In genomic region chr9:45651810-45652177, GRCm38 (mm10) we compare ENCODE assay signal across 19 mouse cellular contexts.
DNase-seq lines count a peak whose midpoint lies in the region; ATAC-seq and TF ChIP-seq lines count a peak whose summit lies in the region.
"Had no signal": no experiment of that assay in that cellular context is flagged by ENCODE, and none has a peak within 500 bp of the region (broad histone marks: within the 10 kb centered on the region; RNA-seq: fewer than 3 reads in every experiment).

No protein-coding gene starts in this region.

- TF ChIP-seq CTCF in midbrain, postnatal 0 days (IDR thresholded peaks at IDR 0.05) = no peak

- peak overlapping the region; percentile 53; the same call in 1 of the 2 replicates for H3K27ac ChIP-seq in embryonic facial prominence, embryonic 13.5 days
- peak overlapping the region; percentile 92 for H3K27ac ChIP-seq in forebrain, embryonic 15.5 days (replicated peaks)
- H3K27ac ChIP-seq in hindbrain, embryonic 16.5 days (ENCODE audit: low read depth, low read length) = peak overlapping the region; percentile 80
- peak overlapping the region; percentile 69 for H3K27ac ChIP-seq in midbrain, postnatal 0 days (ENCODE audit: low read depth, low read length)
- H3K27ac ChIP-seq: heart, embryonic 10.5 days had no signal

- H3K27me3 ChIP-seq in embryonic facial prominence, embryonic 13.5 days = no peaks in the 10 kb centered on the region
- H3K27me3 ChIP-seq in forebrain, embryonic 15.5 days = no peaks in the 10 kb centered on the region
- H3K27me3 ChIP-seq in hindbrain, embryonic 16.5 days (replicated peaks; ENCODE audit: control insufficient read depth, insufficient read depth, low read length) = no peaks in the 10 kb centered on the region
- no peaks in the 10 kb centered on the region for H3K27me3 ChIP-seq in midbrain, postnatal 0 days (ENCODE audit: insufficient read depth, low read length)
- H3K27me3 ChIP-seq: embryonic facial prominence, embryonic 12.5 days had no signal

- H3K4me3 ChIP-seq in embryonic facial prominence, embryonic 13.5 days = no peak overlapping the region
- no peak overlapping the region for H3K4me3 ChIP-seq in forebrain, embryonic 15.5 days
- no peak overlapping the region for H3K4me3 ChIP-seq in hindbrain, embryonic 16.5 days (ENCODE audit: low read length)
- no peak overlapping the region for H3K4me3 ChIP-seq in midbrain, postnatal 0 days (ENCODE audit: low read depth, low read length)
- H3K4me3 ChIP-seq: embryonic facial prominence, embryonic 12.5 days; heart, embryonic 10.5 days had no signal

- H3K36me3 ChIP-seq in embryonic facial prominence, embryonic 13.5 days = no peaks in the 10 kb centered on the region
- no peaks in the 10 kb centered on the region for H3K36me3 ChIP-seq in forebrain, embryonic 15.5 days
- no peaks in the 10 kb centered on the region for H3K36me3 ChIP-seq in hindbrain, embryonic 16.5 days (ENCODE audit: control insufficient read depth, insufficient read depth, low read length)
- no peaks in the 10 kb centered on the region for H3K36me3 ChIP-seq in midbrain, postnatal 0 days (ENCODE audit: insufficient read depth, low read length)
- H3K36me3 ChIP-seq: embryonic facial prominence, embryonic 12.5 days; heart, embryonic 10.5 days had no signal

- 35% methylated on average over 3 of the region's 3 CpGs for WGBS in embryonic facial prominence, embryonic 13.5 days
- WGBS in forebrain, embryonic 15.5 days = 5% methylated on average over 3 of the region's 3 CpGs
- WGBS in hindbrain, embryonic 16.5 days = 31% methylated on average over 3 of the region's 3 CpGs
- 11% methylated on average over 3 of the region's 3 CpGs for WGBS in midbrain, postnatal 0 days

- peaks cover 12% of the 10 kb centered on the region for H3K4me1 ChIP-seq in embryonic facial prominence, embryonic 13.5 days
- peaks cover 51% of the 10 kb centered on the region for H3K4me1 ChIP-seq in forebrain, embryonic 15.5 days
- peaks cover 17% of the 10 kb centered on the region for H3K4me1 ChIP-seq in hindbrain, embryonic 16.5 days (ENCODE audit: control insufficient read depth, insufficient read depth, low read depth, low read length)
- H3K4me1 ChIP-seq in midbrain, postnatal 0 days (ENCODE audit: insufficient read depth, low read length) = peaks cover 6% of the 10 kb centered on the region; the same call in 1 of the 2 replicates

- DNase-seq in midbrain, postnatal 0 days (ENCODE audit: low spot score) = no peak
- DNase-seq in frontal cortex, postnatal 36 days (ENCODE audit: low spot score in 2 of 2) = no peak
- DNase-seq in layer of hippocampus, postnatal 36 days = no peak
- no peak for DNase-seq in thymus, adult 18-20 months
- DNase-seq: B cell, adult 2 months; cerebellum, adult 11 months; cerebellum, postnatal 36 days; gastrocnemius, postnatal 14 days; kidney, postnatal 10 days; lung, embryonic 14.5 days; thymus, postnatal 25 days had no signal

- H3K4me2 ChIP-seq in embryonic facial prominence, embryonic 13.5 days = peak overlapping the region; percentile 24; the same call in 1 of the 2 replicates
- no peak overlapping the region; the same call in 1 of the 2 replicates for H3K4me2 ChIP-seq in forebrain, embryonic 15.5 days (replicated peaks)
- peak overlapping the region; percentile 1; the same call in 1 of the 2 replicates for H3K4me2 ChIP-seq in hindbrain, embryonic 16.5 days (ENCODE audit: low read length)
- H3K4me2 ChIP-seq in midbrain, postnatal 0 days (ENCODE audit: low read depth, low read length, poor library complexity, severe bottlenecking) = no peak overlapping the region
- H3K4me2 ChIP-seq: embryonic facial prominence, embryonic 12.5 days; liver, embryonic 11.5 days; lung, embryonic 14.5 days had no signal

- no peaks in the 10 kb centered on the region for H3K9me3 ChIP-seq in embryonic facial prominence, embryonic 13.5 days
- no peaks in the 10 kb centered on the region for H3K9me3 ChIP-seq in forebrain, embryonic 15.5 days
- H3K9me3 ChIP-seq in hindbrain, embryonic 16.5 days (ENCODE audit: control insufficient read depth, low read length) = no peaks in the 10 kb centered on the region
- H3K9me3 ChIP-seq in midbrain, postnatal 0 days (ENCODE audit: low read length) = no peaks in the 10 kb centered on the region
- H3K9me3 ChIP-seq: embryonic facial prominence, embryonic 12.5 days; heart, embryonic 10.5 days had no signal

- ATAC-seq in embryonic facial prominence, embryonic 13.5 days (ENCODE audit: insufficient number of reproducible peaks, insufficient read depth, low FRiP score, low TSS enrichment, low read depth) = no peak
- no peak; the same call in none of the 2 replicates for ATAC-seq in forebrain, embryonic 15.5 days (replicated peaks)
- ATAC-seq in hindbrain, embryonic 16.5 days = no peak
- ATAC-seq in midbrain, postnatal 0 days (ENCODE audit: low FRiP score) = no peak
- no peak for ATAC-seq in inflammation-experienced regulatory T-cells, adult 6 months
- ATAC-seq: intestine, postnatal 0 days had no signal

- H3K9ac ChIP-seq in embryonic facial prominence, embryonic 13.5 days = no peak overlapping the region
- H3K9ac ChIP-seq in forebrain, embryonic 15.5 days (replicated peaks) = no peak overlapping the region
- no peak overlapping the region for H3K9ac ChIP-seq in hindbrain, embryonic 16.5 days (ENCODE audit: low read depth, low read length)
- H3K9ac ChIP-seq in midbrain, postnatal 0 days (replicated peaks; ENCODE audit: low read length, poor library complexity, severe bottlenecking) = no peak overlapping the region
- H3K9ac ChIP-seq: embryonic facial prominence, embryonic 12.5 days; lung, embryonic 14.5 days had no signal

Comparison
In these comparisons a context has a peak if more than half of its experiments do, and no peak if none do; other contexts are left out.
1. H3K4me2 ChIP-seq: peak in embryonic facial prominence, embryonic 13.5 days (single experiment) and hindbrain, embryonic 16.5 days (single experiment); none in forebrain, embryonic 15.5 days (single experiment) and midbrain, postnatal 0 days (single experiment).
2. Peak in every context shown above with its lines, with median percentiles within 50 percentile points of each other: H3K27ac ChIP-seq.